Mouse (Mus musculus) liver, embryonic 13.5 days (tissue): ENCODE data around the gene Fam84b. TPM values are rescaled to one million over a fixed set of nuclear protein-coding genes. Genes with fewer than 3 reads are reported as not detected.
A peak's percentile ranks its signal among the peaks of the same experiment; 100 is the strongest.

Source experiments
- ATAC-seq: fragments of 200-750 bp; cut with Nextera tagmentation; 2 replicates; pipeline ENCODE4 v1.8.0; 2017; ENCODE audit warnings: low read depth, mild to moderate bottlenecking, moderate number of reproducible peaks, moderate library complexity
- DNase-seq: peaks from one replicate; pipeline ENCODE4 v3.0.0; 2022
- H3K27ac ChIP-seq: fragments of 300-500 bp; sonication (generic); 2 replicates; pipeline ENCODE4 v1.5.1; 2015; ENCODE audit warnings: moderate library complexity, mild to moderate bottlenecking, inconsistent platforms
- H3K27me3 ChIP-seq: fragments of 300-500 bp; sonication (generic); 2 replicates; pipeline ENCODE4 v1.6.1; 2015; ENCODE audit warnings: mild to moderate bottlenecking, inconsistent platforms
- H3K36me3 ChIP-seq: fragments of 300-500 bp; sonication (generic); 2 replicates; pipeline ENCODE4 v1.6.1; 2015; ENCODE audit warnings: mild to moderate bottlenecking, inconsistent platforms
- H3K4me1 ChIP-seq: fragments of 300-500 bp; sonication (generic); replicated peaks from 2 replicates; pipeline ENCODE4 v1.6.1; 2015; ENCODE audit warnings: inconsistent platforms
- H3K4me2 ChIP-seq: fragments of 300-500 bp; sonication (generic); 2 replicates; pipeline ENCODE4 v1.6.1; 2015; ENCODE audit warnings: inconsistent platforms, mild to moderate bottlenecking, moderate library complexity
- H3K4me3 ChIP-seq: fragments of 300-500 bp; sonication (generic); replicated peaks from 2 replicates; pipeline ENCODE4 v1.5.1; 2015; ENCODE audit warnings: mild to moderate bottlenecking, inconsistent platforms
- H3K9ac ChIP-seq: fragments of 300-500 bp; sonication (generic); 2 replicates; pipeline ENCODE4 v1.6.1; 2015; ENCODE audit warnings: mild to moderate bottlenecking, inconsistent platforms
- H3K9me3 ChIP-seq: fragments of 300-500 bp; sonication (generic); replicated peaks from 2 replicates; pipeline ENCODE4 v1.6.1; 2016; ENCODE audit warnings: inconsistent platforms
- WGBS: fragments of 180-500 bp; shearing (Covaris S2); methylation state at CpG from one replicate; pipeline ENCODE4 v1.1.7; 2015; ENCODE audit not compliant: insufficient replicate concordance; 5-methylcytosine and 5-hydroxymethylcytosine counted together
- polyA plus RNA-seq: library from polyadenylated mRNA; unstranded; fragments of >200 nt; fragmentation: Nextera tagmentation; extraction: Ambion mirVana; gene quantifications from 2 replicates; pipeline ENCODE4 v1.2.1, GENCODE M21; 2015

Gene Fam84b
- 2.9 and 4.2 TPM in 2 replicates for polyA plus RNA-seq

GRCm38 (mm10) chr15:60853231-60853999 lies at the start of gene Fam84b:
Gene Fam84b (minus strand): TSS chr15:60853778.
- Histone ChIP-seq H3K4me2 (peak within 1 kb of the TSS; percentile 56), H3K27me3 (no peaks in the 10 kb centered on the region), H3K4me1 (peaks cover 33% of the 10 kb centered on the region), H3K36me3 (no peaks in the 10 kb centered on the region), H3K4me3 (no peak within 1 kb of the TSS; the same call in 1 of the 2 replicates), H3K9ac (peak within 1 kb of the TSS; percentile 60), H3K9me3 (no peaks in the 10 kb centered on the region), H3K27ac (peak within 1 kb of the TSS; percentile 70)
- 9% methylated on average over 17 of the region's 17 CpGs for WGBS
- ATAC-seq (peak; percentile 84), DNase-seq (peak; percentile 60)

GRCm38 (mm10) chr15:60898187-60898965 lies 44.8 kb upstream of the Fam84b start:
- H3K9ac ChIP-seq = no peak overlapping the region
- 57% methylated on average over 6 of the region's 6 CpGs for WGBS
- no peaks in the 10 kb centered on the region for H3K4me1 ChIP-seq
- no peaks in the 10 kb centered on the region for H3K27me3 ChIP-seq
- H3K36me3 ChIP-seq = no peaks in the 10 kb centered on the region
- ATAC-seq (no peak), DNase-seq (no peak)
- H3K4me3 ChIP-seq = no peak overlapping the region
- no peaks in the 10 kb centered on the region for H3K9me3 ChIP-seq
- no peak overlapping the region for H3K4me2 ChIP-seq
- no peak overlapping the region for H3K27ac ChIP-seq

- ATAC-seq = no peak
- no peak for DNase-seq
- 61% methylated on average over 2 of the region's 2 CpGs for WGBS
- Histone ChIP-seq H3K9ac (no peak overlapping the region), H3K4me1 (no peaks in the 10 kb centered on the region), H3K36me3 (no peaks in the 10 kb centered on the region), H3K4me3 (no peak overlapping the region), H3K27ac (no peak overlapping the region), H3K27me3 (no peaks in the 10 kb centered on the region), H3K4me2 (no peak overlapping the region), H3K9me3 (no peaks in the 10 kb centered on the region)
Observed at GRCm38 (mm10) chr15:60896040-60896439, 42.5 kb upstream of the Fam84b start.

- WGBS = 65% methylated on average over 3 of the region's 3 CpGs
- Histone ChIP-seq H3K27ac (no peak overlapping the region), H3K4me2 (no peak overlapping the region), H3K9me3 (no peaks in the 10 kb centered on the region), H3K4me3 (no peak overlapping the region), H3K36me3 (no peaks in the 10 kb centered on the region), H3K4me1 (no peaks in the 10 kb centered on the region), H3K27me3 (no peaks in the 10 kb centered on the region), H3K9ac (no peak overlapping the region)
- ATAC-seq (no peak), DNase-seq (no peak)
Observed at GRCm38 (mm10) chr15:60892976-60893463, 39.4 kb upstream of the Fam84b start.

- no peak overlapping the region for H3K4me3 ChIP-seq
- no peaks in the 10 kb centered on the region for H3K36me3 ChIP-seq
- WGBS = 63% methylated on average over 2 of the region's 2 CpGs
- no peaks in the 10 kb centered on the region for H3K27me3 ChIP-seq
- no peak overlapping the region for H3K4me2 ChIP-seq
- DNase-seq = no peak
- ATAC-seq = no peak
- no peak overlapping the region for H3K27ac ChIP-seq
- no peak overlapping the region for H3K9ac ChIP-seq
- H3K9me3 ChIP-seq = no peaks in the 10 kb centered on the region
- no peaks in the 10 kb centered on the region for H3K4me1 ChIP-seq
Observed at GRCm38 (mm10) chr15:60888724-60889123, 35.1 kb upstream of the Fam84b start.

- Histone ChIP-seq H3K9ac (no peak overlapping the region), H3K9me3 (no peaks in the 10 kb centered on the region), H3K4me1 (no peaks in the 10 kb centered on the region), H3K4me2 (no peak overlapping the region), H3K4me3 (no peak overlapping the region), H3K27me3 (no peaks in the 10 kb centered on the region), H3K36me3 (no peaks in the 10 kb centered on the region), H3K27ac (no peak overlapping the region)
- DNase-seq (no peak), ATAC-seq (no peak)
- WGBS = 52% methylated on average over 6 of the region's 6 CpGs
Observed at GRCm38 (mm10) chr15:60875721-60876120, 22.1 kb upstream of the Fam84b start.

GRCm38 (mm10) chr15:60862417-60862816 lies 8.8 kb upstream of the Fam84b start:
- ATAC-seq = no peak
- Histone ChIP-seq H3K4me2 (no peak overlapping the region), H3K36me3 (no peaks in the 10 kb centered on the region), H3K4me1 (no peaks in the 10 kb centered on the region), H3K27ac (no peak overlapping the region), H3K9me3 (no peaks in the 10 kb centered on the region), H3K9ac (no peak overlapping the region), H3K27me3 (no peaks in the 10 kb centered on the region), H3K4me3 (no peak overlapping the region)
- 56% methylated on average over 3 of the region's 3 CpGs for WGBS
- DNase-seq = no peak

- Histone ChIP-seq H3K4me3 (no peak overlapping the region), H3K4me1 (peaks cover 33% of the 10 kb centered on the region), H3K9me3 (no peaks in the 10 kb centered on the region), H3K4me2 (no peak overlapping the region), H3K27ac (no peak overlapping the region), H3K9ac (no peak overlapping the region), H3K36me3 (no peaks in the 10 kb centered on the region), H3K27me3 (no peaks in the 10 kb centered on the region)
- DNase-seq (no peak), ATAC-seq (no peak)
- 45% methylated on average over 1 of the region's 1 CpGs for whole genome bisulfite sequencing
Observed at GRCm38 (mm10) chr15:60855112-60855511, 1.5 kb upstream of the Fam84b start.

GRCm38 (mm10) chr15:60854151-60854550 lies 573 bp upstream of the Fam84b start:
- H3K9me3 ChIP-seq = no peaks in the 10 kb centered on the region
- ATAC-seq = peak; percentile 53
- no peak overlapping the region for H3K4me3 ChIP-seq
- 11% methylated on average over 4 of the region's 4 CpGs for WGBS
- no peak overlapping the region for H3K27ac ChIP-seq
- DNase-seq = no peak
- no peaks in the 10 kb centered on the region for H3K36me3 ChIP-seq
- H3K4me2 ChIP-seq = no peak overlapping the region
- H3K9ac ChIP-seq = no peak overlapping the region
- peaks cover 33% of the 10 kb centered on the region for H3K4me1 ChIP-seq
- H3K27me3 ChIP-seq = no peaks in the 10 kb centered on the region

- Histone ChIP-seq H3K36me3 (no peaks in the 10 kb centered on the region), H3K4me2 (no peak overlapping the region), H3K9ac (no peak overlapping the region), H3K4me1 (peaks cover 21% of the 10 kb centered on the region), H3K9me3 (no peaks in the 10 kb centered on the region), H3K27ac (no peak overlapping the region), H3K27me3 (no peaks in the 10 kb centered on the region), H3K4me3 (no peak overlapping the region)
- DNase-seq = no peak
- no peak for ATAC-seq
- WGBS = 61% methylated on average over 3 of the region's 3 CpGs
Observed at GRCm38 (mm10) chr15:60848630-60849029, 4.9 kb downstream of the Fam84b start.

GRCm38 (mm10) chr15:60846291-60846690 lies 7.3 kb downstream of the Fam84b start:
- Histone ChIP-seq H3K4me1 (peaks cover 3% of the 10 kb centered on the region), H3K4me3 (no peak overlapping the region), H3K36me3 (no peaks in the 10 kb centered on the region), H3K9ac (no peak overlapping the region), H3K9me3 (no peaks in the 10 kb centered on the region), H3K4me2 (no peak overlapping the region), H3K27ac (no peak overlapping the region), H3K27me3 (no peaks in the 10 kb centered on the region)
- DNase-seq (no peak), ATAC-seq (no peak)
- WGBS = 68% methylated on average over 6 of the region's 6 CpGs
